Mouse (Mus musculus) neural tube, embryonic 15.5 days (tissue): Measurements from ENCODE around the gene Ppp1r3g. TPM values are rescaled to one million over a fixed set of nuclear protein-coding genes. Genes with fewer than 3 reads are reported as not detected.
"Not testable (repeated sequence)": the region's sequence is repeated elsewhere in the genome, so short reads cannot be mapped to it uniquely, and the experiment has no call there.

Source experiments
- ATAC-seq: fragments of 200-750 bp; cut with Nextera tagmentation; 2 replicates; pipeline ENCODE4 v1.8.0; 2017; ENCODE audit warnings: mild to moderate bottlenecking, moderate TSS enrichment, moderate library complexity; ENCODE audit not compliant: low FRiP score
- H3K27ac ChIP-seq: fragments of 300-500 bp; sonication (generic); replicated peaks from 2 replicates; pipeline ENCODE4 v1.5.1; 2015; ENCODE audit warnings: mild to moderate bottlenecking, inconsistent platforms
- H3K27me3 ChIP-seq: fragments of 300-500 bp; sonication (generic); replicated peaks from 2 replicates; pipeline ENCODE4 v1.6.1; 2015; ENCODE audit warnings: inconsistent platforms
- H3K36me3 ChIP-seq: fragments of 300-500 bp; sonication (generic); 2 replicates; pipeline ENCODE4 v1.6.1; 2015; ENCODE audit warnings: inconsistent platforms
- H3K4me1 ChIP-seq: fragments of 300-500 bp; sonication (generic); 2 replicates; pipeline ENCODE4 v1.6.1; 2015; ENCODE audit warnings: inconsistent platforms
- H3K4me2 ChIP-seq: fragments of 300-500 bp; sonication (generic); 2 replicates; pipeline ENCODE4 v1.6.1; 2015; ENCODE audit warnings: inconsistent platforms, mild to moderate bottlenecking, moderate library complexity
- H3K4me3 ChIP-seq: fragments of 300-500 bp; sonication (generic); replicated peaks from 2 replicates; pipeline ENCODE4 v1.5.1; 2015; ENCODE audit warnings: mild to moderate bottlenecking, inconsistent platforms
- H3K9ac ChIP-seq: fragments of 300-500 bp; sonication (generic); replicated peaks from 2 replicates; pipeline ENCODE4 v1.6.1; 2015; ENCODE audit warnings: mild to moderate bottlenecking, inconsistent platforms
- H3K9me3 ChIP-seq: fragments of 300-500 bp; sonication (generic); replicated peaks from 2 replicates; pipeline ENCODE4 v1.6.1; 2016; ENCODE audit warnings: inconsistent platforms
- WGBS: fragments of 180-500 bp; shearing (Covaris S2); methylation state at CpG from one replicate; pipeline ENCODE4 v1.1.7; 2015; ENCODE audit warnings: mixed read lengths; 5-methylcytosine and 5-hydroxymethylcytosine counted together
- polyA plus RNA-seq: library from polyadenylated mRNA; unstranded; fragments of >200 nt; fragmentation: Nextera tagmentation; extraction: Ambion mirVana; gene quantifications from 2 replicates; pipeline ENCODE4 v1.2.1, GENCODE M21; 2015

Gene Ppp1r3g
- polyA plus RNA-seq, 1 experiment from 2014 or later: 0.46 TPM

- Histone ChIP-seq H3K36me3 (no peaks in the 10 kb centered on the region), H3K27ac (no peak overlapping the region), H3K27me3 (peaks cover 36% of the 10 kb centered on the region), H3K9ac (peak overlapping the region; percentile 38), H3K4me1 (peaks cover 21% of the 10 kb centered on the region), H3K9me3 (no peaks in the 10 kb centered on the region), H3K4me3 (peak overlapping the region; percentile 63), H3K4me2 (peak overlapping the region; percentile 100)
- WGBS: 0% methylated on average over 38 of the region's 38 CpGs
- peak; percentile 48 for ATAC-seq
Measured at GRCm38 (mm10) chr13:35968131-35968718, 9.6 kb downstream of the Ppp1r3g start.

GRCm38 (mm10) chr13:35968719-35969430 is 10.2 kb downstream of the Ppp1r3g start:
- peak; percentile 77 for ATAC-seq

GRCm38 (mm10) chr13:35969431-35969721 is 10.7 kb downstream of the Ppp1r3g start:
- Histone ChIP-seq H3K4me1 (peaks cover 21% of the 10 kb centered on the region), H3K9ac (peak overlapping the region; percentile 38), H3K27ac (no peak overlapping the region), H3K9me3 (no peaks in the 10 kb centered on the region), H3K27me3 (peaks cover 36% of the 10 kb centered on the region), H3K4me2 (peak overlapping the region; percentile 100), H3K36me3 (no peaks in the 10 kb centered on the region), H3K4me3 (peak overlapping the region; percentile 63)
- peak; percentile 39 for ATAC-seq
- WGBS: under 1% methylated on average over 18 of the region's 18 CpGs

More at GRCm38 (mm10) chr13:35968719-35969430, 10.2 kb downstream of the Ppp1r3g start:
- peak overlapping the region; percentile 63 for H3K4me3 ChIP-seq
- WGBS: under 1% methylated on average over 57 of the region's 57 CpGs
- H3K4me2 ChIP-seq: peak overlapping the region; percentile 100
- H3K27ac ChIP-seq: no peak overlapping the region
- no peaks in the 10 kb centered on the region for H3K36me3 ChIP-seq
- peaks cover 36% of the 10 kb centered on the region for H3K27me3 ChIP-seq
- H3K9ac ChIP-seq: peak overlapping the region; percentile 38
- H3K4me1 ChIP-seq: peaks cover 21% of the 10 kb centered on the region
- H3K9me3 ChIP-seq: no peaks in the 10 kb centered on the region

- 28% methylated on average over 9 of the region's 9 CpGs for WGBS
- Histone ChIP-seq H3K4me3 (peak overlapping the region; percentile 63), H3K9ac (peak overlapping the region; percentile 38; the same call in 1 of the 2 replicates), H3K4me1 (peaks cover 21% of the 10 kb centered on the region), H3K27me3 (peaks cover 36% of the 10 kb centered on the region), H3K36me3 (no peaks in the 10 kb centered on the region), H3K9me3 (no peaks in the 10 kb centered on the region), H3K27ac (no peak overlapping the region), H3K4me2 (peak overlapping the region; percentile 100)
- no peak for ATAC-seq
Measured at GRCm38 (mm10) chr13:35969829-35970228, 11.2 kb downstream of the Ppp1r3g start.

- no peaks in the 10 kb centered on the region for H3K27me3 ChIP-seq
- no peak overlapping the region for H3K4me2 ChIP-seq
- ATAC-seq: no peak
- no peaks in the 10 kb centered on the region for H3K4me1 ChIP-seq
- H3K27ac ChIP-seq: no peak overlapping the region
- H3K4me3 ChIP-seq: no peak overlapping the region
- peaks cover 14% of the 10 kb centered on the region for H3K36me3 ChIP-seq
- H3K9ac ChIP-seq: no peak overlapping the region
- WGBS: 90% methylated on average over 7 of the region's 7 CpGs
- no peaks in the 10 kb centered on the region for H3K9me3 ChIP-seq
Measured at GRCm38 (mm10) chr13:35976912-35977311, 18.3 kb downstream of the Ppp1r3g start.

GRCm38 (mm10) chr13:35980471-35980870 is 21.8 kb downstream of the Ppp1r3g start:
- no peaks in the 10 kb centered on the region for H3K27me3 ChIP-seq
- ATAC-seq: peak; percentile 55; the same call in 1 of the 2 replicates
- 33% methylated on average over 4 of the region's 4 CpGs for WGBS

GRCm38 (mm10) chr13:35982985-35983384 is 24.3 kb downstream of the Ppp1r3g start:
- Histone ChIP-seq H3K9me3 (no peaks in the 10 kb centered on the region), H3K27me3 (no peaks in the 10 kb centered on the region), H3K4me2 (no peak overlapping the region), H3K27ac (no peak overlapping the region), H3K4me1 (no peaks in the 10 kb centered on the region), H3K36me3 (peaks cover 8% of the 10 kb centered on the region; the same call in 1 of the 2 replicates), H3K9ac (no peak overlapping the region), H3K4me3 (no peak overlapping the region)
- ATAC-seq: no peak
- 96% methylated on average over 6 of the region's 6 CpGs for WGBS

More at GRCm38 (mm10) chr13:35980471-35980870, 21.8 kb downstream of the Ppp1r3g start:
- H3K9me3 ChIP-seq: no peaks in the 10 kb centered on the region
- H3K9ac ChIP-seq: no peak overlapping the region
- H3K27ac ChIP-seq: no peak overlapping the region
- no peaks in the 10 kb centered on the region for H3K4me1 ChIP-seq
- H3K36me3 ChIP-seq: peaks cover 14% of the 10 kb centered on the region
- no peak overlapping the region for H3K4me3 ChIP-seq
- no peak overlapping the region for H3K4me2 ChIP-seq

- H3K27ac ChIP-seq: 0 out of 2 replicates have a peak overlapping the region, but pooled peaks have one; percentile 13
- no peaks in the 10 kb centered on the region for H3K36me3 ChIP-seq
- H3K9me3 ChIP-seq: no peaks in the 10 kb centered on the region
- no peak for ATAC-seq
- H3K9ac ChIP-seq: no peak overlapping the region
- H3K4me3 ChIP-seq: no peak overlapping the region
- H3K4me1 ChIP-seq: peaks cover 4% of the 10 kb centered on the region; the same call in 1 of the 2 replicates
- H3K27me3 ChIP-seq: no peaks in the 10 kb centered on the region
- no peak overlapping the region for H3K4me2 ChIP-seq
- WGBS: 68% methylated on average over 3 of the region's 3 CpGs
Measured at GRCm38 (mm10) chr13:35989329-35989728, 30.7 kb downstream of the Ppp1r3g start.

- not testable (repeated sequence) for H3K4me3 ChIP-seq, H3K27me3 ChIP-seq, H3K4me2 ChIP-seq, H3K4me1 ChIP-seq, H3K9me3 ChIP-seq, ATAC-seq, H3K27ac ChIP-seq, H3K9ac ChIP-seq, H3K36me3 ChIP-seq
- 98% methylated on average over 21 of the region's 21 CpGs for WGBS
Measured at GRCm38 (mm10) chr13:35991185-35991584, 32.5 kb downstream of the Ppp1r3g start.

- Histone ChIP-seq H3K27ac (no peak overlapping the region), H3K36me3 (no peaks in the 10 kb centered on the region), H3K27me3 (no peaks in the 10 kb centered on the region), H3K9ac (no peak overlapping the region), H3K4me2 (no peak overlapping the region), H3K9me3 (no peaks in the 10 kb centered on the region), H3K4me1 (peaks cover 10% of the 10 kb centered on the region), H3K4me3 (no peak overlapping the region)
- WGBS: 73% methylated on average over 8 of the region's 8 CpGs
- ATAC-seq: no peak
Measured at GRCm38 (mm10) chr13:35994067-35994466, 35.4 kb downstream of the Ppp1r3g start.

- 60% methylated on average over 3 of the region's 3 CpGs for WGBS
- H3K4me2 ChIP-seq: no peak overlapping the region
- H3K9ac ChIP-seq: no peak overlapping the region
- H3K27me3 ChIP-seq: no peaks in the 10 kb centered on the region
- no peak for ATAC-seq
- no peak overlapping the region for H3K4me3 ChIP-seq
- H3K27ac ChIP-seq: no peak overlapping the region
- peaks cover 5% of the 10 kb centered on the region; the same call in 1 of the 2 replicates for H3K4me1 ChIP-seq
- H3K36me3 ChIP-seq: no peaks in the 10 kb centered on the region
- no peaks in the 10 kb centered on the region for H3K9me3 ChIP-seq
Measured at GRCm38 (mm10) chr13:35995231-35995630, 36.6 kb downstream of the Ppp1r3g start.
